Mouse (Mus musculus) liver (tissue): ENCODE measurements around the gene Pfkl.
A peak's percentile ranks its signal among the peaks of the same experiment; 100 is the strongest.
"Not testable (repeated sequence)": the region's sequence is repeated elsewhere in the genome, so short reads cannot be mapped to it uniquely, and the experiment has no call there.

Experiments used
- DNase-seq: peaks from one replicate; pipeline ENCODE4 v3.0.0-alpha.2; 2020; ENCODE audit warnings: mixed read lengths

The Pfkl gene

GRCm38 (mm10) chr10:78011116-78011515 lies 1.2 kb upstream of the Pfkl start:
- DNase-seq, result not testable (repeated sequence)

GRCm38 (mm10) chr10:78010335-78010734 lies 452 bp upstream of the Pfkl start:
- DNase-seq, result peak; percentile 21

DNA sequence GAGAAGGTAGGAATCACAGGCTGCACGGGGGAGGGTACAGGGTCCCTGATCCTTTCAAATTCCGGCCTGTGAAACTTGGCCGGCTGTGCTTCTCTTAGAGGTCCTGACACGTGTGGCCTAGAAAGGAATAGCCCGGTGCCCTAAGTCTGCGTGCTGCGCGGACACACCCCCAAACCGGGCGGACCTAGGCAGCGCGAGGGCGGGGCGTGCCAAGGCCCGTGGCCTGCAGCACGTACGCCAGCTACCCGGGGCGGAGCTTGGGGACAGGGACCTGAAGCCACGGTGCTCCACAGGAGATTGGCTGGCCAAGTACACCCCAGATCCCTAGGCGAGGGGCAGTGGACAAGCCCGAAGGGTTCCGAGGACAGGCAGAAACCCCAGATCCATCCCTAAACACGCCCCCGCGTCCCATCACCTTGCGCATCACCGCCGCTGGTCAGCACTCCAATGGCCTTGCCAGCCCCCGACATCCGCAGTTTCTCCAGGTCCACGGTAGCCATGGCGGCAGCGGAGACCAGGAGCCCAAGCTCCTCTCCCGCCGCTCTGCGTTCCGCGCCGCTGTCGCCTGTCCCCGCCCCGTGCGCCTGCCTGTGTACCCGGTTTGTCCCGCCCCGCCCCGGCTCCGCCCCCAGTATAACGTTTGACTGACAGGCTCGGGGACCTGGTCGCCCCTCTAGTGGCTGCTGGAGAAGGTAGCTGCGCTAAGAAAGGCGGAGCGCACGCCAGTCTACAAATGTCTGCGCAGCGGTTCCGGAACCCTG lies 519 bp downstream of the Pfkl start:
- DNase-seq, result peak; percentile 100

GRCm38 (mm10) chr10:78008169-78008568 lies 1.7 kb downstream of the Pfkl start:
- DNase-seq, result peak; percentile 76

GRCm38 (mm10) chr10:78007203-78007602 lies 2.7 kb downstream of the Pfkl start:
- DNase-seq, result peak; percentile 57

GRCm38 (mm10) chr10:78005791-78006438 lies 4.0 kb downstream of the Pfkl start:
- DNase-seq, result no peak

- peak; percentile 82 for DNase-seq
Observed at GRCm38 (mm10) chr10:78004479-78005100, 5.3 kb downstream of the Pfkl start.

DNA sequence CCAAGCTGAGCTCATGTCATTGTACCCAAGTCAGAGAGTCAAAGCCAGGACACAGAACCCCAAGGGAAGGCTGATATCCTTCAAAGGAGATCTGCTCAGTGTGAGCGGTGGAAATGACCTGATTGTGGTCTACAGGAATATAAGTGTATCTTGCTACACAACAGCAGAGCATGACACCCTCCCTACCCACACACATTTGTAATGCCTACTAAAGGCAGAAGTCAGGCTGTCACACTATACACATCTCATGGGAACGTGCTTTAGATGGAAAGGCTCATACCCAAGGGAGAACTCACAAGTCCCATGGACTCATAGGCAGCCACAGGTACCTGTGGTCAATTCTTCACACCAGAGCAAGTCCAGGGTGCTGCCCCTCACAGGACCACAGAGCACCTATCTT lies 7.6 kb downstream of the Pfkl start:
- no peak for DNase-seq

GRCm38 (mm10) chr10:78001796-78002195 lies 8.1 kb downstream of the Pfkl start:
- no peak for DNase-seq

DNA sequence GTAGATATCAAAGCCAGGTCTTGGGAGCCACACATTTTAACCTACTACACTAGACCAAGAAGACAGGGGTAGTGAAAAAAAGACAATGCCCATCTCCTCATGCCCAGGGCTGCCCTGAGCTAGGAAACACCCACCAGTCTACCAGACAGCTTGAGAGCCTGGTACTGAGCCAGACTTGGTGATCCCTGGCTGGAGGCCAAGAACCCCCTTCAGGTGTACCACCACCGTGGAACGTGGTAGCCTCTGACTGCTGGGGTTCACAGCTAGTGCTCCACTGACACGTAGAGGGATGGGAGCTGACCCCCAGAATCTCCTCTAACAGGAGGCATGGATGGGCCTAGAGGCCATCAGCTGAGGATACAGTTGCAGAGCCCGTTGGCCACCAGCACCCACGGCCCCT lies 9.7 kb downstream of the Pfkl start:
- no peak for DNase-seq

DNA sequence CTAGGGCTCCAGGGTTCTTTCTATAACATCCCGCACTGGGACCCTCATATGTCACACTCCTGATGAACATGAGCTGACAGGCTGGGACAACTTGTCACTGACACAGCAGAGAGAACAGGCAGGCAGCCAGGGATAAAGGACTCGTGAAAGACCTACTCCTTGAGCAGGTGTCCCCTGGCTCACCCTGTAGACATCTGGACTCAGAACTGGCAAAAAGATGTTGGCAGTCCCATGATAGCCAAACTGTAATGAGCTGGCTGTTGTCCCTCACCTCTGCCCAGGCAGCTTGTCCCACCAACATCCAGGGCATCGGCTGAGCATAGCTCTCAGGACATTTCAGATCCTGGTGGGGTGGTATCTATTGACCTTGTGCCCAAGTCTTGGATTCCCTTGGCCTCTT lies 14.2 kb downstream of the Pfkl start:
- no peak for DNase-seq

DNA sequence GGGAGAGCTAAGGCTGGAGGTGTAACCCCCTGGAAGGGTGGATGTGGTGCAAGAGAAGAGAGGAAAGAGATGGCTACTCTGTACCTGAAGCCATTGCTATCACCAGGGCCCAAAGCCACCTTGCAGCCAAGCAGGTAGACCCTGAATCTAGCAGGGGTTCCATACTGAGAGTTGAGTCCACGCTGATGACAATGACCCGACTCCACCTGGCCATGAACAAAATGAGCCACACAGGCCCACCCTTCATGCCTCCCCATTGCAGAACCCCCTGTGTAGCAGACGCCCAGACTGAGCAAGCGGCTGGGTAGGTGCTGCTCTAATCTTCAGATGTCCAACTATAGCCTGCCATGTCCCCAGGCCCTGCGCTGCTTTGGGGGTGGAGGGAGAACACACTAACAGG lies 24.1 kb downstream of the Pfkl start:
- DNase-seq, result no peak

DNA sequence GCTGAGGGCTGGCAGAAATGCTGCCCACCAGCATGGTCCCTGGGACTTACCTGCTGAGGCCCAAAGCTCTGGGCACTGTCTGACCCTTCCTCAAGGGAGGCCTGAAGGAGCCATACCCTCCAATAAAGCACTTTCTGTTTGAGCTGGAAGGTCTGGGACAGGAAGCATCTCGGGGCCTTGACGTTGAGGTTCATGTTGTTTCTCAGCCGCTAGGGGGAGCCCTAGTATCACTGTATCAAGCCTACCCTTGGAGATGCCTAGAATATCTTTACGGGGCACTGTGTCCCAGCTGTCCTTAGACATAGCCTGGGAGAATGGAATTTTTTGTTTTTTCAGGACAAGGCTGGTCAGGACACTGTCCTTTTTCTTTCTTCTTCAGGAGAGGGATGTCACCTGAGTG lies 25.2 kb downstream of the Pfkl start:
- peak; percentile 80 for DNase-seq

DNA sequence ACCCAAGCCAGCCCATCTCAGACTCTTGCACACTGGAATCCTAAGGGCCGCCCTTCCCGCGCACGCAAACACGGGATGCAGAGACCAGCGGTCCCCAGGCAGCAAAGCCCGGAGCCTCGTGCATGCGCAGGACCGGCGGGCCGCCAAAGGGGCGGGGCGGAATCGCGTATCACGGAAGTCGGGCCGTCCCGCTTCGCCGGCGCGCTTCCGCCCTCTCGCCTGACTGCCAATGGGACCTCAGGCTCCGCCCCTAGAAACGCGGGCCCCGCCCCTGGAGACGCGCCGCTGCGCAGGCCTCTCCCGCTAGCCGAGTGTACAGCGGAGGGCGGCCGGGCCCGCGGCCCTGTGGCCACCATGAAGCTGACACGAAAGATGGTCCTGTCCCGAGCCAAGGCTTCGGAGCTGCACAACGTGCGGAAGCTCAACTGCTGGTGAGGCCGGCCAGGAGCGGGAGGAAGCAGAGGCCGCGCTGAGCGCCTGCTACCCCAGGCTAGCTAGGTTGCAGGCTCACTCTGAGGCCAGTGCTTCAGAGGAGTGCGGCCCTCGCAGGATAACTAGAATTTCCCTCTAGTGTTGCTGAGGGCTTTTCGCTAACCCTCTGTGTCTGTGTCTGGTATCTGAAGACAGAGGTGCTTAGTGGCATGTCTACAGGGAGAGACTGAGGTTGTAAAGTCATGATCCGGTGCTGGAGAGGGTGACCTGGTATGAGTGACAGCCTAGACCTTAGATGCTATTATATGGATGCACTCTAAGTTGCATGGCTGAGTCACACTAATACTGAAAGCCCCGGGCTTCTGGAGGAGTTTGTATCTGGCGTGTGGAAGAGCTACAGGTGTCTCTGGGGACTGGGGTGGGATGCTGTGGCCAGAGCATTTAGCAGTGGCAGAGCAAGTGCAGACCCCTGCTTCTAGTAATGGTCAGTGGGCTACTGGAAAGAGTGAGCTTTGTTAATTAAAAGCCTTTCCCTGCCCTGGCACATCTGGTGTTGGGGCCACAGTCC lies 31.2 kb downstream of the Pfkl start, which contains the start of gene 1810043G02Rik:
TSS of gene 1810043G02Rik (plus strand) at position 174 of the 1,000 bp plus-strand sequence.
- DNase-seq, result peak; percentile 99

- DNase-seq, result no peak
Observed at GRCm38 (mm10) chr10:77976458-77977150, 33.3 kb downstream of the Pfkl start.

GRCm38 (mm10) chr10:77975653-77976052 lies 34.2 kb downstream of the Pfkl start:
- DNase-seq, result no peak

GRCm38 (mm10) chr10:77974811-77975210 lies 35.1 kb downstream of the Pfkl start:
- DNase-seq, result no peak

DNA sequence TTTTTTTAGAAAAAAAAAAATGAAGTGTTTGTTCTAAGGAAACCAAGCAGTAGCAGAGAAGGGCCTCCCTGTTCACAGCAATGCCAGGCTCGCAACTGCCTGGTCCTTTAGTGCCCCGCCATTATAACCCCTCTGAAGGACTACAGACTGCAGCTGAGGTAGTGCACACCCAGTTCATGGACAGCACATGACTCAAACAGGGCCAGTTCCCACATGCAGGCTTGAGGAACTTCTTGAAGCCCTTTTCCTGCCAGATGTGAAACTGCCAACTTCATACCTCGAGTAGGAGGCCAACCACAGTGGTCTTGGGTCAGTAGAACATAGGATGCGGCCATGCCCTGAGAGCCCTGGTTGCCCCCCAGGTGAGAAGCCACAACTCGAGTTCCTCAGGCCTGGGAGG lies 35.6 kb downstream of the Pfkl start:
- no peak for DNase-seq

DNA sequence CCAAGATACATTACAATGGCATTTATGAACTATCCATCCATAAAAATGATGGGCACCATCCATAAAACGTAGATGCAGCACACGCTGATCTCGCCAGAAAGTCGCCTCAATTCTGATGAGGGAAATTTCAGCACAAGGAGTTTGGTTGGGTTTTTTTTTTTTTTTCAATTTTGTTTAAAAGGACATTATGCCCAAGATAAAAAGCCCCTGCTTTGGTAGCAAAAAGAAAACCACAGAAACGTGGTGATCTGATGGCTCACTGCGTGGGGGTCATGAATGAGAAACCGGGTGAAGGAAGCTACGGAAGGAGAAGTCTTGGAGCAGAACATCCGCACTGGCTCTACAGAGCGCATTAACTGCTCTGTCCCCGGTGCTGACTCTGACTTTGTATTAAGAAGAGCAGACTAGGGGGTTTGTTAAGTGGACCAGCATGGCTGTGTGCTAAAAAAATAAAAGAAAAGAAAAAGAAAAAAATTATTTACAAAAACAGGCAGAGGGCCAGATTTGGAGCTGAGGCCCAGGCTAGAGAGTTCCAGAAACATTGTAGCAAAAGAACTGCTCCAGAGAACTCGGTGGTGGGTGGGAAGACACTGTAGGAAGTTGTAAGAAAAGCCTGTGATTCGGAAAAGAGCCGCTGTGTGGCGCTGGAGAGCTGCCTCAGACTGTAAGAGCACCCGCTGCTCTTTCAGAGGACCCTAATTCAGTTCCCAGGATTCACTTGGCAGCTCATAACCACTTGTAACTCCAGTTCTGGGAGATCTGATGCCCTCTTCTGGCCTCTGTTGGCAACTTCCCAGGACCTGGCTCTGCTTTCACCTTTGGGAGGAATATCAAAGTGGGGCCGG lies 38.0 kb downstream of the Pfkl start:
- peak; percentile 53 for DNase-seq

- peak; percentile 28 for DNase-seq
Observed at GRCm38 (mm10) chr10:77971191-77971590, 38.7 kb downstream of the Pfkl start.

- DNase-seq, result peak; percentile 28
Observed at GRCm38 (mm10) chr10:77970481-77970880, 39.4 kb downstream of the Pfkl start, which contains the start of gene Trpm2. Gene Trpm2, minus strand, starts transcription at chr10:77970563.
